Mouse (Mus musculus): ENCODE results near the gene Ubap1l.

GRCm38 (mm10) chr9:65372449-65372848 is 11.6 kb downstream of the Ubap1l start:
- TF ChIP-seq CTCF (IDR thresholded peaks at IDR 0.05; ENCODE audit: borderline replicate concordance, insufficient read depth, low read length) (no peak), POLR2A (IDR thresholded peaks at IDR 0.05; ENCODE audit: low read depth, low read length) (no peak)

Data from embryonic fibroblast, embryonic 13.5 days (primary cell).